8 mouse cellular contexts compared by ENCODE assay signal in genomic region chr4:43381408-43382154, GRCm38 (mm10). TPM values are rescaled to one million over a fixed set of nuclear protein-coding genes. Genes with fewer than 3 reads are reported as not detected.
A peak's percentile ranks its signal among the peaks of the same experiment; 100 is the strongest.
DNase-seq lines count a peak whose midpoint lies in the region; ATAC-seq and TF ChIP-seq lines count a peak whose summit lies in the region.

Gene Rusc2 (plus strand): TSS chr4:43381979.

- TF ChIP-seq CTCF in hindbrain, postnatal 0 days (IDR thresholded peaks at IDR 0.05; ENCODE audit: low read depth) = peak; percentile 42; the same call in 1 of the 2 replicates

- under 1% methylated on average over 62 of the region's 63 CpGs for WGBS in hindbrain, postnatal 0 days
- 1% methylated on average over 53 of the region's 63 CpGs for WGBS in macrophage (ENCODE audit: missing documents)

- DNase-seq in ZHBTc4 (ENCODE audit: low read depth, low spot score) = peak; percentile 96
- DNase-seq in gastrocnemius, postnatal 10 days = peak; percentile 94
- peak; percentile 98 for DNase-seq in hindbrain, postnatal 0 days (ENCODE audit: low spot score)
- DNase-seq in left cerebral cortex, adult 8-10 months (ENCODE audit: low spot score in 2 of 2) = peak; percentile 87 to 92
- peak; percentile 96 for DNase-seq in right cerebral cortex, adult 18-20 months
- DNase-seq in urinary bladder, postnatal 14 days (ENCODE audit: low spot score) = peak; percentile 91

- H3K9me3 ChIP-seq in hindbrain, postnatal 0 days (ENCODE audit: low read length) = no peaks in the 10 kb centered on the region

- no peaks in the 10 kb centered on the region for H3K27me3 ChIP-seq in hindbrain, postnatal 0 days (ENCODE audit: insufficient read depth, low read length)

- peak within 1 kb of the TSS; percentile 85 for H3K27ac ChIP-seq in hindbrain, postnatal 0 days
- H3K27ac ChIP-seq in macrophage = peak within 1 kb of the TSS; percentile 97

- peak within 1 kb of the TSS; percentile 70 for H3K4me3 ChIP-seq in hindbrain, postnatal 0 days (ENCODE audit: low read length)
- peak within 1 kb of the TSS; percentile 68 for H3K4me3 ChIP-seq in macrophage (ENCODE audit: inconsistent target)

- H3K36me3 ChIP-seq in hindbrain, postnatal 0 days (ENCODE audit: insufficient read depth, low read length) = no peaks in the 10 kb centered on the region
- no peaks in the 10 kb centered on the region for H3K36me3 ChIP-seq in macrophage (ENCODE audit: inconsistent target)

- H3K4me2 ChIP-seq in hindbrain, postnatal 0 days (ENCODE audit: low read depth, low read length) = peak within 1 kb of the TSS; percentile 94

- ATAC-seq in common myeloid progenitor, adult 5-6 weeks (replicated peaks; ENCODE audit: low read depth, poor library complexity, severe bottlenecking) = peak; percentile 77
- ATAC-seq in hindbrain, postnatal 0 days = peak; percentile 96

- peaks cover 53% of the 10 kb centered on the region for H3K79me2 ChIP-seq in macrophage (ENCODE audit: inconsistent target)

- H3K9ac ChIP-seq in hindbrain, postnatal 0 days (replicated peaks; ENCODE audit: low read length) = peak within 1 kb of the TSS; percentile 78

- H3K4me1 ChIP-seq in hindbrain, postnatal 0 days (ENCODE audit: insufficient read depth, low read length) = peaks cover 11% of the 10 kb centered on the region; the same call in 1 of the 2 replicates

RNA-seq across cellular contexts. Expression of gene Rusc2, which starts in this region (rescaled TPM):
- 0.97 and 1.3 TPM in 2 replicates for total RNA-seq in common myeloid progenitor, adult 5-6 weeks (2017)
- total RNA-seq in gastrocnemius, postnatal 10 days (2021) = 10 to 100 TPM; 30.3 to 33.9 TPM
- total RNA-seq in hindbrain, postnatal 0 days (2014; rRNA removed) = 151 and 189 TPM in 2 replicates
- 51.3 and 63.8 TPM in 2 replicates for polyA plus RNA-seq in hindbrain, postnatal 0 days (2015; fragmentation: Nextera tagmentation; extraction: Ambion mirVana)
- total RNA-seq in left cerebral cortex, adult 8-10 months (2022) = 100 to 1,000 TPM; 116 to 144 (median 123) TPM
- total RNA-seq in macrophage (2018; cell fraction: chromatin; rRNA removed) = 100 to 1,000 TPM in 14 of 26 experiments, 10 to 100 TPM in 12; 52.0 to 188 (median 101) TPM
- 10 to 100 TPM; 15.6 to 81.8 (median 45.7) TPM for total RNA-seq in macrophage (2018; cell fraction: cytosol; rRNA removed)
- 100 to 1,000 TPM in 11 of 26 experiments, 10 to 100 TPM in 15; 66.7 to 158 (median 93.7) TPM for total RNA-seq in macrophage (2018; cell fraction: nucleus; rRNA removed)
- polyA plus RNA-seq in macrophage (2018) = 22.3 to 44.8 TPM (median 33.3 TPM) in 3 replicates

Comparison
In these comparisons a context has a peak if more than half of its experiments do, and no peak if none do; other contexts are left out.
1. Peak in every context shown above with its lines: DNase-seq, ATAC-seq, H3K4me3 ChIP-seq and H3K27ac ChIP-seq.
2. RNA of gene Rusc2 (total RNA-seq): 151 to 189 TPM in hindbrain, postnatal 0 days, 116 to 144 TPM in left cerebral cortex, adult 8-10 months and 30.3 to 33.9 TPM in gastrocnemius, postnatal 10 days; 0.97 to 1.3 TPM in common myeloid progenitor, adult 5-6 weeks; every median in the first group is over 10 times any median in the second.